Mouse (Mus musculus) layer of hippocampus, adult 2 months (tissue): ENCODE results near the gene Xylt2. TPM values are rescaled to one million over a fixed set of nuclear protein-coding genes. Genes with fewer than 3 reads are reported as not detected.
"Not testable (repeated sequence)": the region's sequence is repeated elsewhere in the genome, so short reads cannot be mapped to it uniquely, and the experiment has no call there.

Experiments
- DNase-seq, 2 experiments: peaks; one replicate each; pipeline ENCODE4 v3.0.0; 2022; ENCODE audit warnings: low spot score in 2 of 2
- H3K27ac ChIP-seq: fragments of 200-600 bp; 2 replicates; pipeline ENCODE4 v1.8.1; 2022
- H3K4me3 ChIP-seq: fragments of 200-600 bp; 2 replicates; pipeline ENCODE4 v1.8.1; 2022; ENCODE audit warnings: mild to moderate bottlenecking
- CTCF ChIP-seq: fragments of 200-600 bp; conservative IDR thresholded peaks from 2 replicates; pipeline ENCODE4 v1.8.1; 2022; ENCODE audit warnings: antibody characterized with exemption, mild to moderate bottlenecking, moderate library complexity
- total RNA-seq, 2 experiments: library from RNA; stranded (reverse); gene quantifications; 2 replicates each; pipeline ENCODE4 v1.2.3; 2021

Gene Xylt2
- total RNA-seq, 2 experiments from 2014 or later, result 25.5 to 27.7 TPM

GRCm38 (mm10) chr11:94653663-94654436, 23.5 kb downstream of the Xylt2 start, which contains the start of the genes Mrpl27 and Eme1:
Gene Mrpl27, plus strand, starts transcription at chr11:94653767.
Gene Eme1, minus strand, starts transcription at chr11:94653964.
- 0 out of 2 replicates have a peak, but pooled peaks have one; percentile 10 for TF ChIP-seq CTCF
- Histone ChIP-seq H3K27ac (peak within 1 kb of the TSS; percentile 99), H3K4me3 (peak within 1 kb of the TSS; percentile 95)
- peak; percentile 77 to 81 for DNase-seq

DNA sequence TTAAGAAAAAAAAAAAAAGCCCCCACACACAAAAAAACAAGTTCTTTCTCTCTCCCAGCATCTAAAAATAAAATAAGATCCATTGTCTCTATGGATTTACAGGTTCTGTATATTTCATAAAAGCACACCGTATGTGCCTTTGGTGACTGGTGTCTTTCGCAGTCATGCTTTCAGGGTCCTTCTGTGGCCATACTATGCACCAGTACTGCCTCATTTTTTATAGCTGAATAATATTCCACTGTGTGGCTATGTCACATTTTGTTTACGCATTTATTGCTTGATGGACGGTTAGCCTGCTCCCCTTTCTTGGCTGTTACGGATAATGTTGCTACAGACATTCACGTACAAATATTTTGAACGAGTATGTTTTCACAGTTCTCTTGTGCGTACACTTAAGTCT, 24.3 kb downstream of the Xylt2 start:
- TF ChIP-seq CTCF, result no peak
- no peak for DNase-seq
- Histone ChIP-seq H3K27ac (no peak overlapping the region), H3K4me3 (no peak overlapping the region)

DNA sequence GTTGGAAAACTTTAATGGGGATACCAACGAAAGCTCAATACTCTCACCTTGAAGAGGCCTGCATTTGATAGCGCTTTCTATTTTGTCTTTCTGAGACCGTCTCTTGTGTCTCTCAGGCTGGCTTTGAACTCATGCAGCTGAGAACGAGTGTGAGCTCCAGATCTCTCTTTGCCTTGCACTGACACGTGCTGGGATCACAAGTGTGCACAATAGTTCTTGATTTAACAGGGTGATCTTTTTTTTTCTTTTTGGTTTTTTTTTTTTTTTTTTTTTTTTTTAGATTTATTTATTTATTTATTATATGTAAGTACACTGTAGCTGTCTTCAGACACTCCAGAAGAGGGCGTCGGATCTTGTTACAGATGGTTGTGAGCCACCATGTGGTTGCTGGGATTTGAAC, 26.1 kb downstream of the Xylt2 start:
- not testable (repeated sequence) for H3K4me3 ChIP-seq, DNase-seq, H3K27ac ChIP-seq

DNA sequence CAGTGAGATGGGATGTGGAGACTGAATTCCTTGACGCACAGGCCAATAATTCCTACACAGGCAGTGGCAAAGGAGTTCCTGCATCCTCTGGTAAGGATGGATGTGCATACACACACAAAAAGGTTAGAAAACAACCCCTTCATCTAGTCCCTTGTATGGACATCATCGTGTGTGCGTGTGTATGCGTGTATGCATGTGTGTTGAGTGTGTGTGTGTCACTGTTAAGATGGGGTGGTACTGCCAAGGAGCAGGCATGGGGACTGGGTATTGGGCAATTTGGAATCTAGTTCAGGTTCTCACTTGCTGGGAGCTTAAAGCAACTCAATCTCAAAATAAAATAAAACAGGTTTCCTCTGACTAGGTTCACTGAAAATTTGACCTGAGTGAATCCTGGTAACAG, 30.9 kb downstream of the Xylt2 start:
- no peak for DNase-seq
- Histone ChIP-seq H3K27ac (no peak overlapping the region), H3K4me3 (no peak overlapping the region)
- TF ChIP-seq CTCF, result no peak

DNA sequence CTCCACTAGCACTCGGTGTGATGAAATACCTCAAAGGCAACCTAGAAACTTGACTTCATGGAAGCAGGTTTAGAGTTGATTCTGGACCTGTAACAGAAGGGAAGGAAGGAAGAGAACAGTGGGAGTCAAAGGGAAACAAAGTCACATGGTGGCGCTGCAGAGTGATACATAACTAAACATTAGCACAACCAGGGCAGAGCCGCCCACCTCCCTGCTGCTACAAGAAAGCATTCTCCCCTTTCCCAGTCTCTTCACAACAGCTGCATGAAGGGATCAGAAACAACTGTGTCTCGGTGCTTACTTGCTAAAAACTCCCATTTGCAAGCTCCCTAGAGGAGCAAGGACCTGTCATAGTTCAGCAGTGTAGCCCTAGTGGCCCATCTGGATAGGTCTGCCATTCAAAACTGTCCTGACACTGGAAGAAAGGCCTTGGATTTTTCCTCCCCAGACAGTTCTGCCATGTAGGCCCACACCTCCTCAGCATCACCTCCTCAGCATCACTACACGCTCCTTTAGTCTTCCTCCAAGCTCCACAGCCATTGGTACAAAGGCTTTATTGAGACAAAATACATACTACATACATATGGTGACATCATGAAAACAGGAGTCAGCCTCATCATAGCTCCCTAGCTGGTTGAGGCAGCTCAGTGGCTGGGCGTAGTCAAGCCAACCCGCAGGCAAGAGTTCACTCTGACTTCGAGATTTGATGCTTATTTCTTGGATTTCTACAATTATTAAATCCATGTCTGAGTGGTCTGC, 32.7 kb downstream of the Xylt2 start:
- Histone ChIP-seq H3K4me3 (no peak overlapping the region), H3K27ac (no peak overlapping the region)
- DNase-seq, result peak; percentile 43 to 53
- no peak; the same call in 1 of the 2 replicates for TF ChIP-seq CTCF

- H3K27ac ChIP-seq, result no peak overlapping the region
- H3K4me3 ChIP-seq, result no peak overlapping the region
- DNase-seq, result no peak
- no peak for TF ChIP-seq CTCF
Observed at GRCm38 (mm10) chr11:94634431-94634830, 42.9 kb downstream of the Xylt2 start.

GRCm38 (mm10) chr11:94632988-94633387, 44.3 kb downstream of the Xylt2 start:
- no peak for DNase-seq
- no peak for TF ChIP-seq CTCF
- Histone ChIP-seq H3K4me3 (no peak overlapping the region), H3K27ac (no peak overlapping the region)

DNA sequence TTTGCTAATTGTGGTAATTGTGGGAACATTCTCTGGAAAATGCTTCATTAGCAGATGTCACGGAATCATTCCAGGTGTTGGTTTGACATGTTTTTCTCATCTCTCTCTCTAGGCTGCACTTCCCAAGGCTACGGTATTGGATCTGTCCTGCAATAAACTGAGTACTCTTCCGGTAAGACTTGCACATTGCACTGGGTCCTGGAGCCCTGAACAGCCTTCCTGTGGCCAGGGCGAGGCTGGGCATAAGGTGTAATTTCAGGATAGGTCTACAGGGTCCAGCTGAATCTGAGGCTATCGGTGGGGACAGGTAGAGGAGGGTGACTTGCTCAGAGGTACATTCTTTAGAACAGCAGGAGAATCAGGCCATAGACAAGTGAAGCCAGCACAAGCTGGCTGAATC, 45.3 kb downstream of the Xylt2 start:
- no peak for DNase-seq
- no peak for TF ChIP-seq CTCF
- Histone ChIP-seq H3K4me3 (no peak overlapping the region), H3K27ac (no peak overlapping the region)

DNA sequence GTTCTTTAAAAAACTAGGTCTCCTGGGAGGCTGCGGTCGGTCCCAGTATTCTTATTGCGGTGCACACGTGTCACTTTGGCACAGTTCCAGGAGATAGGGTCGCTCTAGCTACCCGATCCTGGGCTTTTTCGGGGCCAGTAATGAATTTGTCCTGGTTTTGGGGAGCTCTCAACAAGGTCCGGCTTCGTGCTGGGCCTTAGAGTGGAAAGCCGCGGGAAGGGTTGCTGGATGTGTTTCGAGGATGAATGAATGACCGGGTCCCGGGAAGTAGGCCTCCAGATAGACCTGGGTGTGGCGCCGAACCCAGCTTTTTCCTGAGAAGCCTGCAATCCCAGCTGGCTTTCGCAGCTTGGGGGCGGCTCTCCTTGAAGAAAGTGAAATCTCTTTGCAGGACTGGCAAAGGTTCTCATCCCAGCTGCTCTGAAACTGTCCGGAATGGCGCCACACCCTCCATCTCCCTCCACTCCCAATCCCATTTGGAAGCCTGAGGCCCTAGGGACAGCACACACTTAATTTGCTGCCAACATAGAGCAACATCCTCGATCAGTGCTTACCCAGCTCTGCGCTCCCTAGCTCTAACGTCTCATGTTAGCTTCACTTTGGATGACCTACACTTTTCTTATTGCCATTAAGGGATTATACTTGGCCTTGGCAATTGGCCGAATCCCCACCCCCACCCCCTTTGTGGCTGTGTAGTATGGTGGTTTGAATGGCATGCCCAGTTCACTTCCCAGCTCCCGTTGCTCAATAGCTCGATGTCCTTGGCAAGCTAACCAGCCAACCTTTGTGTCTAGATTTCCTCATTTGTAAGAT, 46.9 kb downstream of the Xylt2 start:
- H3K4me3 ChIP-seq, result peak overlapping the region; percentile 99
- peak overlapping the region; percentile 91 for H3K27ac ChIP-seq
- no peak for DNase-seq
- no peak for TF ChIP-seq CTCF

DNA sequence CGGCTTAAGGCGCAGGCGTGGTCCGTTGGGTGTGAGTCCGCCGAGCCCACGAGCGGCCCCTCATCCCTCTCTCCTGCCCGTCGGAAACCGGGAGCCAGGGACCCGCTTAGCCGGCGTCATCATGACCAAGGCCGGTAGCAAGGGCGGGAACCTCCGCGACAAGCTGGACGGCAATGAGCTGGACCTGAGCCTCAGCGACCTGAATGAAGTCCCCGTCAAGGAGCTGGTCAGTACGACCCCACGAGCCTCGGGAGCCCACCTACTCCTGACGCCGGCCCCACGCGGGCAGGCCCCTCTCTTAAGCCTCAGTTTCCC, 47.5 kb downstream of the Xylt2 start:
- no peak for DNase-seq
- no peak for TF ChIP-seq CTCF
- peak overlapping the region; percentile 99 for H3K4me3 ChIP-seq
- H3K27ac ChIP-seq, result peak overlapping the region; percentile 91

DNA sequence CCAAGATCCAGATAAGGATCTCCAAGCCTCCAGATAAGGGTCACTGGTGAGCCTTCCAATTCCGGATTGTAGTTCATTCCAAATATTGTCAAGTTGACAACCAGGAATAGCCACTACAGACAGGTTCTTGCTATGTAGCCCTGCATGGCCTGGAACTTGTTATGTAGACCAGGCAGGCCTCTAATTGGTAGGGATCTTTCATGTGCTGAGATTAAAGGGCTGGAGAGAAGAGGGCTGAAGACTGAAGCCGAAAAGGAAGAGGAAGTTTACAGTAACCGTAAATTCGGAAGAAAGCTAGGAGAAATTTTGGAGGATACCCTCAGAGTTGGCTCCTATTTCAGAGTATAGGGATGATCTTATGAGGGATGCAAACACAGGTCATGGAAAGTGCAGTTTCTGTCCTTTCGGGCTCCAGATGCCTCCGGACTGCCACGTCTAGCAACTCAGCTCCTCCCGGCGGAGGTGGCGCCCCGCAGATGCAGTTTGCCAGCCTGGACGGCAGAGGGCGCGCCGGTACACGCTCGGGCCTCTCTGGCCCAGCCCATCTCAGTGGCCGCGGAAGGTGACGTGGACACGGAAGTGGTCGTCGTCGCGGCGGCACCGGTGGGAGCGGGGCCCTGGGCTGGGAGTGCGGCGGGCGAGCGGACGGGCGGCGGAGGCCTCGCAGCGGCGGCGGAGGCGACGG, 48.0 kb downstream of the Xylt2 start, which contains the start of gene Lrrc59:
Gene Lrrc59 (plus strand): TSS at position 569 of the 685 bp plus-strand sequence.
- peak; percentile 99 for TF ChIP-seq CTCF
- Histone ChIP-seq H3K4me3 (peak within 1 kb of the TSS; percentile 99), H3K27ac (peak within 1 kb of the TSS; percentile 91)
- peak; percentile 93 to 96 for DNase-seq

DNA sequence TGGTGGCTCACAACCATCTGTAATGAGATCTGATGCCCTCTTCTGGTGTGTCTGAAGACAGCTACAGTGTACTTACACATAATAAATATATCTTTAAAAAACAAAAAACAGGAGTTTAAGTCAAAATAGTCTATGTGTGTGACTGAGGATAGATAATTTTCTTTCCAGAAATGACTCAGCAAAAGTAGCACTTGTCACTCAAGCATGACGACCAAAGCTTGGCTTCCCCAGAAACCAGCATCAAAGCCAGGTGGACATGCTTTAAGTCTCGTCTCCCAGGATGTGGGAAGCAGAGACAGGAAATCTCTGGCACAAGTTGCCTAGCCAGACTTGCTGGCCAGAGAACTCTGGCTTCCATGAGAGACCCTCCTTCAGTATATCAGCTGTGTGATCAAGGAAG, 55.2 kb downstream of the Xylt2 start:
- DNase-seq, result no peak
- Histone ChIP-seq H3K4me3 (no peak overlapping the region), H3K27ac (no peak overlapping the region)
- no peak for TF ChIP-seq CTCF
